Mouse (Mus musculus) heart, adult 8-10 months (tissue): Measurements from ENCODE around the gene Slc30a10. TPM values are rescaled to one million over a fixed set of nuclear protein-coding genes. Genes with fewer than 3 reads are reported as not detected.

Source experiments
- DNase-seq: peaks from one replicate; pipeline ENCODE4 v3.0.0; 2022; ENCODE audit warnings: low spot score
- total RNA-seq, 4 experiments: library from RNA; stranded (reverse); gene quantifications; 2 replicates each; pipeline ENCODE4 v1.2.4; 2022

Slc30a10 gene
- total RNA-seq: not detected

- no peak for DNase-seq
Measured at GRCm38 (mm10) chr1:185454575-185454954, at the start of gene Slc30a10. TSS of gene Slc30a10 (plus strand) at chr1:185454848.

DNA sequence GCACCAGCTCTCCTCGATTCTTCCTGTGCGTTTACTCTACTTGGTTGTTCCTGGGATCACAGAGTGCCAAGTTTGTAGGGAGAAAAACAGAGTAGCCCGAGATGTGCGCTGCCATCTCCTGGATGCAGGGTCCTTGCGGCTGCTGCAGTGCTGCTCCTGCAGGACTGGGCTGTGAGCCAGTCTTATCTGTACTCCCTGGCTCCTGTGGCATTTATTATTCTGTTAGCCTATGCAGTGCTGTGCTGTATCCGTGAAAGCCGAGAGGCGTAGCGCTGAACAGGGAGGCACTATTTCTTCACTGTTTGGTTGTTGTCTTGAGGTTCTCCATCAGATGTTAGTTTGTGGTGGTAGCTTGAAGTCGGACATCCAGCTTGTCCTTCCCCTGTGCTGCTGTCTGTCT, 48.7 kb upstream of the Slc30a10 start:
- DNase-seq: no peak

DNA sequence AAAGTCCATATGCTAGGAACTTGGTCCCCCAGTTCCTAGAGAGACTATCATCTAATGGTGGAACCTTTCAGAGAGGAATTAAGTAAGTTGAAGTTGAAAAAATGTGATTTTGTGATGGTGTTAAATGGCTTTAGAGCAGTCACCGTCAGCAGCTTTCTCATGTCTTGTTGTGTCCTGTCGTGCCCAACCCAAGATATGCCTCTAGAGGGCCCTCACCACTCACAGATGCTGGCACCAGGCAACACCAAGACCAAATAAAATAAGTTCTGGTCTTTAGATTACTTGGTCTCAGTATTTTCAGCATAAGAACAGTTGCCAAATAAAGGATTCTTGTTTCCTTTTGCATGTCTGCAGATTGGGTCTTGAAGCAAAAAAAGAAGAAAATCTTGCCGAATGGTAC, 44.8 kb upstream of the Slc30a10 start:
- DNase-seq: no peak

- DNase-seq: no peak
Measured at GRCm38 (mm10) chr1:185418011-185418410, 36.6 kb upstream of the Slc30a10 start.

- no peak for DNase-seq
Measured at GRCm38 (mm10) chr1:185419805-185420204, 34.8 kb upstream of the Slc30a10 start.

- no peak for DNase-seq
Measured at GRCm38 (mm10) chr1:185420776-185421175, 33.9 kb upstream of the Slc30a10 start.

GRCm38 (mm10) chr1:185426583-185426982, 28.1 kb upstream of the Slc30a10 start:
- no peak for DNase-seq

DNA sequence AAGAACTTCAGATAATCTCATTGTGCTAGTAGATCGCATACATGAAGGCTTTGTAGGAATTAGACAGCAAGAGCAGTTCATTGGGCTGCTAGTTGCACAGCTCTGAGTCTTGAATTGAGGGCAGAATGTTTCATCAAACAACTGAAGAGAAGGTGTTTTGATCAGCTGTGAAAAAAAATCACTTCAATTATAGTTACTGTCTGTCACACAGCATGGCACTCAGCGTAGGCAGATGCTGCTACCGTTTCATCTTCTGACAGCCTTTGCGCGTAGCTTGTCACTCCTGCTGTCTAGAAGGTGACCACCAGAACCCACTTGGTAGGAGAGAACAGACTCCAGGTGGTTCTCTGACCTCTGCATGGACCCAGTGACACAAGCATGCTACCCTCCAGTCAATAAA, 24.2 kb upstream of the Slc30a10 start:
- no peak for DNase-seq

DNA sequence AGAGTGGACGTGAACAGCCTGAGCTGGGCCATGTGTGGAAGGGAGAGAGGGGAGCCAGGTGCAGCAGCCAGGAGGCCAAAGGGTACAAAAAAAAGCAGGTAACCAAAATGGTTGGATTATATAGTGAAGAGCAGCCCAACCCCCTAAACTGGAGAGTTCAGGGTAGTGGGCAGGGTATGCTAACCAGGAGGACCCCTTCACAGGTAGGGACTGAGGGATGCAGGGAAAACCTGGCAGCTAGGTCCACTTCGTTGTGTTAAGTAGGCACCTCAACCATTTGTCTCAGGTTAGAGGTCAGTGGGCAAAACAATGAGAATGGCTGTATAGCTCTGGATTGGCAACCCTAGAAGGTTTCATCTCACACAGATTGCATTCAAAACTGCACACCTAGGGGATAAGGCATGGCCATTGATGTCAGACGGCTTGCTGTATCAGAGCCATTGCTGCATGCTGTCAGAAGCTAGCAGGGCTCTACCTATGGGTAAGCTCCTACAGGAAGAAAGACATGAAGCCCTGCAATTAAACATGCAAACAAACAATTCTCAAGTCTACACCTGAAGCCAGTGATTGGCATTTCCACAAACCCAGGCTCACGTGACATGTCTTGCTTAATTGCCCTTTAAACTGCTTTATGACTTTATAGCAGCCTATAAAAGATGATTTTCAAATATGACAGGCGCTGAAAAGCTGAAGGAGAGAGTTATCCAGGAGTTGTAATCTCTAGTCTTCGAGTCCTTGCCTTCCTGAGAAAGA, 23.2 kb upstream of the Slc30a10 start:
- no peak for DNase-seq

DNA sequence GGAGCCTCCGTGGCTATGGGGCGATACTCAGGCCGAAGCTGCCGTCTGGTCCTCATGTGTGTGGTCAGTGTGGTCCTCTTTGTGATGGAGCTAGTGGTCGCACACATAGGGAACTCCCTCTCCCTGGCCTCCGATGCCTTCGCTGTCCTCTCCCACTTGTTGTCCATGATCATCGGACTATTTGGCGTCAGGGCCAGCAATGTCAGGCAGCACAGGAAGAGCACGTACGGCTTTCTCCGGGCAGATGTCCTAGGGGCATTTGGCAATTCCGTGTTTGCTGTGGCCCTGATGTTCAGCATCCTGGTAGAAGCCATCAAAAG, 22.7 kb upstream of the Slc30a10 start:
- DNase-seq: no peak

DNA sequence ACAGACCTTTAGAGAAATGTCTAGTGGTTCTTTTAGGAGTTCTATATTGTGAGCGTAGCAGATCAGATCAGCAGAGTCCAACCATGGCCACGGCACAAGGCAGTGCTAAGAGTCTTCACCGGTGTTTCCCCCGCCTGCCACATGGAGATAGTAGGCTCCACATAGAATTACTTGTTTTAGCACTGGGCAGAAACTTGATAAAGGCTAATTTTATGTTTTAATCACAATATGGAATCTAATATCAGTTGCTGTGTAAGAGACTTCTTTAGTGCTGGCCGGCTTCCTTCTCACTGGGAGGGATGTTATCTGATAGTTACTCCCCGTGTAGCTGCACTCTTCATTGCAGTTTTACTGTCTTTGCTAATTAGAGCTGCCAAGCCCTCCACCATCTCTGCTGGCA, 21.5 kb upstream of the Slc30a10 start:
- no peak for DNase-seq

GRCm38 (mm10) chr1:185438841-185439580, 15.6 kb upstream of the Slc30a10 start:
- peak; percentile 19 for DNase-seq

GRCm38 (mm10) chr1:185441703-185442472, 12.8 kb upstream of the Slc30a10 start:
- DNase-seq: no peak

DNA sequence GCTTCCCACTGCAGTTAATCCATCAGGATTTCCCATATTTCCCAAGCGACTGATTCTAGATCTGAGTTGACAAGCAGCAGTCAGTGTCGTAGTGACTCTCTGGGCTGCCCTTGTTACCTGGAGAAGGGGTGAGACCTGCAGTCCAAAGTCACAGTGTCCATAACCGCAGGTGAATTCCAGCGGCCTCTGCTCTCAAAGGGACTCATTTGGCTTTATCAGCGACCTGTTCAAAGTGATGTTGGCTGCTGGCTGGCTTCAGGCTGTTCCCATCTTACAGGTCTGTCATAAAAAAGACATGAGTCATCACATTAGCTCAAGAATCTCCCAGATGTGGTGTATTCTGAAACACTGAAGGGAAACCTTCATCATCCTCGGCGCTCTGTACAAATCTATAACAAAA, 5.7 kb upstream of the Slc30a10 start:
- no peak for DNase-seq

GRCm38 (mm10) chr1:185449727-185450126, 4.9 kb upstream of the Slc30a10 start:
- DNase-seq: no peak

DNA sequence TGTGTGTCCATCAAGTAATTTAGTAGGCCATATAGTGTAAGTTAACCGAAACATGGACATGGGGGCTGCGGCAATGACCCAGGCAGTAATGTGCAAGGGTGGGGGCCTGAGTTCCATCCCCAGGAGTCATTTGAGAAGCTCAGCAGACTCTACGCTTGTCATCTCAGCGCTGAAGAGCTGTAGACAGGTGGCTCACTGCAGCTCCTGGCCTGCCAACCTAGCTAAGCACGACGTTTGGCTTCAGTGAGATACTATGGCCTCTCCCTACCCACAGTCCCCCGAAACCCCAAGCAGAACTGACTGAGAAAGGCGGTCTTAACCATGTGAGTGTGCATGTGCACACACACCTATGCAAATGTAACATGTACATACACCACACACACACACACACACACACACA, 3.6 kb upstream of the Slc30a10 start:
- DNase-seq: no peak

GRCm38 (mm10) chr1:185451495-185451894, 3.2 kb upstream of the Slc30a10 start:
- DNase-seq: no peak

- DNase-seq: no peak
Measured at GRCm38 (mm10) chr1:185452461-185452860, 2.2 kb upstream of the Slc30a10 start.

DNA sequence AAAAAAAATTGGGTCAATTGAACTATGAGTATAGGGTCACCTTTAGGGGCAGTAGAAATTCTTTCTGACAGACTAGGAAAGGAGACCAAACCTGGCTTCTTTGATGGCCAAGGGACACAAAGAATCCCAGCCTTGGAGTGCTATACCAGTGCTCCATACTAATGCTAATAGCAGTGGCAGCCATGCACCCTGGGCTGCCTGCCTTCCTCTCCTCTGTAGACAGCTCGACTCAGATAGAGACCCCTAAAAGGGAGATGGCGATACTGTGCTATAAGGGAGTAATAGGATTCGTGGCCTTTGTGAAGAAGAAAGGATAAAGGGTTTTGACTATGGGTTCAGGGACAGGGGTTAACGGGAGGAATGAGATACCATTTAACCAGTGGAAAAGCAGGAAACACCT, 504 bp upstream of the Slc30a10 start:
- DNase-seq: no peak

- DNase-seq: no peak
Measured at GRCm38 (mm10) chr1:185454955-185455701, 480 bp downstream of the Slc30a10 start.

DNA sequence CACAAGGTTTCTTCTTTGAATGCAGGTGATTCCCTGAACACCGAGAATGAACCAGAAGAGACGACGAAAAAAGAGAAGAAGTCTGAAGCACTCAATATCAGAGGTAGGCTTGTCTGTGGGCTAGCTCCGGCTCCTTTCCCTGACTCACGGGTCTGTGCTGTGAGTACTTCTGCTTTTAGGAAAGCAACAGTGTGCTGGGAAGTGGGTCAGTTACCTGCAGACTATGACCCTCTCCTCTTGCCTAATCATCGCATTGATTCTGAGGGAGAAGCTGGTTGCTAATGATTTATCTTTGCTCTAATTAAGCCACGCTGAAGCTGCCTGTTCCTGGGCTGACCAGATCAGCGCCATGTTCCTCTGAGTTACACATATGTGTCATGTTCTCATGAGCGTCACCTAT, 1.7 kb downstream of the Slc30a10 start:
- DNase-seq: no peak

GRCm38 (mm10) chr1:185460096-185460495, 5.4 kb downstream of the Slc30a10 start:
- no peak for DNase-seq
